Mouse (Mus musculus): ENCODE data around the gene Pqbp1. TPM values are rescaled to one million over a fixed set of nuclear protein-coding genes. Genes with fewer than 3 reads are reported as not detected.

Pqbp1 gene
- total and polyA plus RNA-seq, 3 experiments = 94.3 to 119 (median 96.6) TPM

- peak within 1 kb of the TSS; percentile 78 for H3K9ac ChIP-seq (ENCODE audit: insufficient read depth, low read depth)
These were observed 15.1 kb downstream of the Pqbp1 start, which contains the start of gene Slc35a2 for GRCm38 (mm10) chrX:7883841-7884567. Gene Slc35a2 (plus strand): TSS chrX:7884028.

GRCm38 (mm10) chrX:7879819-7880218 is 19.2 kb downstream of the Pqbp1 start:
- H3K79me2 ChIP-seq (replicated peaks; ENCODE audit: control insufficient read depth, extremely low read depth, insufficient read depth, poor library complexity, severe bottlenecking) = peaks cover 42% of the 10 kb centered on the region
- in situ Hi-C loops (cut with MboI; ENCODE audit: low pct_ligation_motif_present, low pct_unique_long_range_greater_than_20kb, low sequenced_read_pairs) = no loop called here
- H3K4me1 ChIP-seq (ENCODE audit: control insufficient read depth in 1 of 2, insufficient read depth in 2 of 2) = peaks cover 4 to 20% of the 10 kb centered on the region in 2 experiments; a peak in 2 of 4 replicates
- peak overlapping the region; percentile 56 for H3K4me2 ChIP-seq (ENCODE audit: insufficient read depth, low read depth, poor library complexity, severe bottlenecking)
- H3K9me3 ChIP-seq (replicated peaks; ENCODE audit: low read length) = no peaks in the 10 kb centered on the region
- H3K27me3 ChIP-seq (replicated peaks) = no peaks in the 10 kb centered on the region
- H3K27ac ChIP-seq (ENCODE audit: insufficient read depth, low read depth) = peak overlapping the region; percentile 60
- H3K9ac ChIP-seq (ENCODE audit: insufficient read depth, low read depth) = peak overlapping the region; percentile 97
- H3K36me3 ChIP-seq (replicated peaks in 1 of 2; ENCODE audit: control insufficient read depth in 1 of 2, insufficient read depth in 1 of 2, low read length in 1 of 2) = peaks cover 30 to 35% of the 10 kb centered on the region in 2 experiments
- peak; percentile 89 for DNase-seq (ENCODE audit: extremely low read depth)
- dilution Hi-C loops (cut with MboI; ENCODE audit: extremely low pct_ligation_motif_present, extremely low pct_unique_long_range_greater_than_20kb, low sequenced_read_pairs) = no loop called here
- H3K4me3 ChIP-seq (replicated peaks in 1 of 3; ENCODE audit: low read depth in 2 of 3, low read length in 2 of 3, poor library complexity in 1 of 3) = peak overlapping the region; percentile 79 to 100 (median 82)
- TF ChIP-seq POLR2A (IDR thresholded peaks at IDR 0.05; ENCODE audit: low read depth, low read length) = 0 out of 2 replicates have a peak, but pooled peaks have one; percentile 22
- no peak for TF ChIP-seq UBTF (IDR thresholded peaks at IDR 0.05; ENCODE audit: low read depth, low read length)
- TF ChIP-seq JUN (IDR thresholded peaks at IDR 0.05; ENCODE audit: insufficient read depth, low read depth, low read length) = no peak
- no peak for TF ChIP-seq NELFE (IDR thresholded peaks at IDR 0.05; ENCODE audit: low read depth, low read length)
- no peak for TF ChIP-seq MAFK (IDR thresholded peaks at IDR 0.05; ENCODE audit: insufficient replicate concordance, low read length)
- no peak for TF ChIP-seq CHD1 (IDR thresholded peaks at IDR 0.05; ENCODE audit: low read depth, low read length)
- TF ChIP-seq SMC3 (IDR thresholded peaks at IDR 0.05; ENCODE audit: low read depth, low read length) = peak; percentile 80
- TF ChIP-seq TCF12 (IDR thresholded peaks at IDR 0.05; ENCODE audit: low read depth, low read length) = no peak
- no peak for TF ChIP-seq USF2 (conservative IDR thresholded peaks at IDR 0.05; ENCODE audit: low read depth, low read length)
- TF ChIP-seq EP300 (IDR thresholded peaks at IDR 0.05; ENCODE audit: low read length) = no peak
- TF ChIP-seq E2F4 (IDR thresholded peaks at IDR 0.05; ENCODE audit: insufficient replicate concordance, low read depth, low read length) = no peak
- peak; percentile 73; the same call in 1 of the 2 replicates for TF ChIP-seq MAZ (IDR thresholded peaks at IDR 0.05; ENCODE audit: low read depth, low read length)
- peak; percentile 69 for TF ChIP-seq SIN3A (IDR thresholded peaks at IDR 0.05; ENCODE audit: low read length)
- TF ChIP-seq TBP (conservative IDR thresholded peaks at IDR 0.05; ENCODE audit: low read depth, low read length) = no peak
- TF ChIP-seq MEF2A (IDR thresholded peaks at IDR 0.05; ENCODE audit: borderline replicate concordance, low read depth, low read length) = no peak
- no peak for TF ChIP-seq MAX (IDR thresholded peaks at IDR 0.05; ENCODE audit: low read length)

More at GRCm38 (mm10) chrX:7883841-7884567, 15.1 kb downstream of the Pqbp1 start, which contains the start of gene Slc35a2:
- DNase-seq (ENCODE audit: extremely low read depth) = peak; percentile 88
- TF ChIP-seq MAZ (IDR thresholded peaks at IDR 0.05; ENCODE audit: low read depth, low read length) (peak; percentile 46; the same call in 1 of the 2 replicates), BHLHE40 (IDR thresholded peaks at IDR 0.05; ENCODE audit: low read depth, low read length) (peak; percentile 78), MAFK (IDR thresholded peaks at IDR 0.05; ENCODE audit: insufficient replicate concordance, low read length) (no peak), CHD2 (IDR thresholded peaks at IDR 0.05; ENCODE audit: low read length) (peak; percentile 65; the same call in 1 of the 2 replicates), CHD1 (IDR thresholded peaks at IDR 0.05; ENCODE audit: low read depth, low read length) (no peak), RCOR1 (conservative IDR thresholded peaks at IDR 0.05; ENCODE audit: low read depth, low read length) (no peak), POLR2AphosphoS2 (IDR thresholded peaks at IDR 0.05; ENCODE audit: low read depth, low read length) (peak; percentile 99), TBP (conservative IDR thresholded peaks at IDR 0.05; ENCODE audit: low read depth, low read length) (no peak), PAX5 (IDR thresholded peaks at IDR 0.05; ENCODE audit: low read length) (no peak), CTCF (conservative IDR thresholded peaks at IDR 0.05 in 1 of 2, IDR thresholded peaks at IDR 0.05 in 1 of 2; ENCODE audit: low read depth in 2 of 2, low read length in 2 of 2) (peak in 1 of 2 experiments; percentile 26; a peak in 1 of 4 replicates), ZNF384 (IDR thresholded peaks at IDR 0.05; ENCODE audit: low read depth, low read length) (no peak), ELF1 (IDR thresholded peaks at IDR 0.05; ENCODE audit: low read depth, low read length) (peak; percentile 84), RAD21 (IDR thresholded peaks at IDR 0.05; ENCODE audit: low read depth, low read length) (no peak; the same call in 1 of the 2 replicates), POLR2A (IDR thresholded peaks at IDR 0.05; ENCODE audit: low read depth, low read length) (peak; percentile 67), HCFC1 (IDR thresholded peaks at IDR 0.05; ENCODE audit: low read depth, low read length) (peak; percentile 61), NELFE (IDR thresholded peaks at IDR 0.05; ENCODE audit: low read depth, low read length) (no peak; the same call in 1 of the 2 replicates), ETS1 (conservative IDR thresholded peaks at IDR 0.05; ENCODE audit: low read depth, low read length) (0 out of 2 replicates have a peak, but pooled peaks have one; percentile 26), SIN3A (IDR thresholded peaks at IDR 0.05; ENCODE audit: low read length) (peak; percentile 65), USF1 (IDR thresholded peaks at IDR 0.05; ENCODE audit: low read depth, low read length) (no peak), EP300 (IDR thresholded peaks at IDR 0.05; ENCODE audit: low read length) (no peak), UBTF (IDR thresholded peaks at IDR 0.05; ENCODE audit: low read depth, low read length) (no peak), IRF4 (IDR thresholded peaks at IDR 0.05; ENCODE audit: low read depth, low read length) (0 out of 2 replicates have a peak, but pooled peaks have one; percentile 9), ZKSCAN1 (IDR thresholded peaks at IDR 0.05; ENCODE audit: borderline replicate concordance, low read depth, low read length) (no peak), MYC (IDR thresholded peaks at IDR 0.05; ENCODE audit: low read depth, low read length) (no peak), NRF1 (IDR thresholded peaks at IDR 0.05; ENCODE audit: low read depth, low read length) (no peak), ZMIZ1 (IDR thresholded peaks at IDR 0.05; ENCODE audit: low read depth, low read length) (peak; percentile 82), TCF12 (IDR thresholded peaks at IDR 0.05; ENCODE audit: low read depth, low read length) (peak; percentile 16), MAX (IDR thresholded peaks at IDR 0.05; ENCODE audit: low read length) (no peak), E2F4 (IDR thresholded peaks at IDR 0.05; ENCODE audit: insufficient replicate concordance, low read depth, low read length) (no peak), SMC3 (IDR thresholded peaks at IDR 0.05; ENCODE audit: low read depth, low read length) (no peak), MEF2A (IDR thresholded peaks at IDR 0.05; ENCODE audit: borderline replicate concordance, low read depth, low read length) (no peak; the same call in none of the 2 replicates), MXI1 (IDR thresholded peaks at IDR 0.05; ENCODE audit: low read depth, low read length) (0 out of 2 replicates have a peak, but pooled peaks have one; percentile 42), GABPA (IDR thresholded peaks at IDR 0.05; ENCODE audit: insufficient replicate concordance, low read depth, low read length) (no peak), KAT2A (IDR thresholded peaks at IDR 0.05; ENCODE audit: insufficient replicate concordance, low read length) (no peak), JUND (conservative IDR thresholded peaks at IDR 0.05; ENCODE audit: low read depth, low read length) (no peak), JUN (IDR thresholded peaks at IDR 0.05; ENCODE audit: insufficient read depth, low read depth, low read length) (no peak), ZC3H11A (IDR thresholded peaks at IDR 0.05; ENCODE audit: low read depth, low read length) (no peak), USF2 (conservative IDR thresholded peaks at IDR 0.05; ENCODE audit: low read depth, low read length) (no peak)
- Histone ChIP-seq H3K4me1 (ENCODE audit: control insufficient read depth in 1 of 2, insufficient read depth in 2 of 2) (peaks cover 4 to 12% of the 10 kb centered on the region in 2 experiments; a peak in 2 of 4 replicates), H3K36me3 (replicated peaks in 1 of 2; ENCODE audit: control insufficient read depth in 1 of 2, insufficient read depth in 1 of 2, low read length in 1 of 2) (peaks cover 34 to 44% of the 10 kb centered on the region in 2 experiments), H3K27me3 (replicated peaks) (no peaks in the 10 kb centered on the region), H3K4me2 (ENCODE audit: insufficient read depth, low read depth, poor library complexity, severe bottlenecking) (peak within 1 kb of the TSS; percentile 78), H3K27ac (ENCODE audit: insufficient read depth, low read depth) (peak within 1 kb of the TSS; percentile 87), H3K9me3 (replicated peaks; ENCODE audit: low read length) (no peaks in the 10 kb centered on the region), H3K4me3 (replicated peaks in 1 of 3; ENCODE audit: low read depth in 2 of 3, low read length in 2 of 3, poor library complexity in 1 of 3) (peak within 1 kb of the TSS; percentile 67 to 98 (median 69)), H3K79me2 (replicated peaks; ENCODE audit: control insufficient read depth, extremely low read depth, insufficient read depth, poor library complexity, severe bottlenecking) (peaks cover 32% of the 10 kb centered on the region)
- dilution Hi-C loops (cut with MboI; ENCODE audit: extremely low pct_ligation_motif_present, extremely low pct_unique_long_range_greater_than_20kb, low sequenced_read_pairs) = no loop called here
- in situ Hi-C loops (cut with MboI; ENCODE audit: low pct_ligation_motif_present, low pct_unique_long_range_greater_than_20kb, low sequenced_read_pairs) = no loop called here

Data from CH12.LX (cell line).